Mouse (Mus musculus): ENCODE results near the gene Ptprj. TPM values are rescaled to one million over a fixed set of nuclear protein-coding genes. Genes with fewer than 3 reads are reported as not detected.

Gene Ptprj
- polyA plus RNA-seq, 1 experiment = 9.1 TPM

GRCm38 (mm10) chr2:90496012-90496679 lies 84.3 kb downstream of the Ptprj start:
- Histone ChIP-seq H3K36me3 (ENCODE audit: control insufficient read depth, insufficient read depth, low read length) (no peaks in the 10 kb centered on the region), H3K4me3 (ENCODE audit: control insufficient read depth, low read depth, low read length) (no peak overlapping the region), H3K4me1 (ENCODE audit: control insufficient read depth, insufficient read depth, low read length) (no peaks in the 10 kb centered on the region), H3K27me3 (ENCODE audit: control insufficient read depth, insufficient read depth, low read length) (no peaks in the 10 kb centered on the region), H3K27ac (ENCODE audit: control insufficient read depth, insufficient read depth, low read depth, low read length) (no peak overlapping the region)
- TF ChIP-seq CTCF (IDR thresholded peaks at IDR 0.05; ENCODE audit: control insufficient read depth, insufficient read depth, insufficient replicate concordance, low read depth, low read length) (no peak), POLR2A (IDR thresholded peaks at IDR 0.05; ENCODE audit: control insufficient read depth, low read depth, low read length) (no peak)

GRCm38 (mm10) chr2:90490279-90491046 lies 90.0 kb downstream of the Ptprj start:
- H3K36me3 ChIP-seq (ENCODE audit: control insufficient read depth, insufficient read depth, low read length) = no peaks in the 10 kb centered on the region
- H3K27me3 ChIP-seq (ENCODE audit: control insufficient read depth, insufficient read depth, low read length) = no peaks in the 10 kb centered on the region
- no peak for TF ChIP-seq POLR2A (IDR thresholded peaks at IDR 0.05; ENCODE audit: control insufficient read depth, low read depth, low read length)
- TF ChIP-seq CTCF (IDR thresholded peaks at IDR 0.05; ENCODE audit: control insufficient read depth, insufficient read depth, insufficient replicate concordance, low read depth, low read length) = no peak
- H3K4me1 ChIP-seq (ENCODE audit: control insufficient read depth, insufficient read depth, low read length) = no peaks in the 10 kb centered on the region
- no peak overlapping the region for H3K27ac ChIP-seq (ENCODE audit: control insufficient read depth, insufficient read depth, low read depth, low read length)
- H3K4me3 ChIP-seq (ENCODE audit: control insufficient read depth, low read depth, low read length) = no peak overlapping the region

- no peak overlapping the region for H3K27ac ChIP-seq (ENCODE audit: control insufficient read depth, insufficient read depth, low read depth, low read length)
- TF ChIP-seq POLR2A (IDR thresholded peaks at IDR 0.05; ENCODE audit: control insufficient read depth, low read depth, low read length) = no peak
- no peak for TF ChIP-seq CTCF (IDR thresholded peaks at IDR 0.05; ENCODE audit: control insufficient read depth, insufficient read depth, insufficient replicate concordance, low read depth, low read length)
- no peaks in the 10 kb centered on the region for H3K4me1 ChIP-seq (ENCODE audit: control insufficient read depth, insufficient read depth, low read length)
- H3K4me3 ChIP-seq (ENCODE audit: control insufficient read depth, low read depth, low read length) = no peak overlapping the region
- no peaks in the 10 kb centered on the region for H3K36me3 ChIP-seq (ENCODE audit: control insufficient read depth, insufficient read depth, low read length)
- H3K27me3 ChIP-seq (ENCODE audit: control insufficient read depth, insufficient read depth, low read length) = no peaks in the 10 kb centered on the region
Observed at GRCm38 (mm10) chr2:90489839-90490238, 90.6 kb downstream of the Ptprj start.

- H3K4me3 ChIP-seq (ENCODE audit: control insufficient read depth, low read depth, low read length) = no peak overlapping the region
- H3K36me3 ChIP-seq (ENCODE audit: control insufficient read depth, insufficient read depth, low read length) = no peaks in the 10 kb centered on the region
- TF ChIP-seq POLR2A (IDR thresholded peaks at IDR 0.05; ENCODE audit: control insufficient read depth, low read depth, low read length) (no peak), CTCF (IDR thresholded peaks at IDR 0.05; ENCODE audit: control insufficient read depth, insufficient read depth, insufficient replicate concordance, low read depth, low read length) (no peak)
- H3K27ac ChIP-seq (ENCODE audit: control insufficient read depth, insufficient read depth, low read depth, low read length) = no peak overlapping the region
- H3K4me1 ChIP-seq (ENCODE audit: control insufficient read depth, insufficient read depth, low read length) = no peaks in the 10 kb centered on the region
- no peaks in the 10 kb centered on the region for H3K27me3 ChIP-seq (ENCODE audit: control insufficient read depth, insufficient read depth, low read length)
Observed at GRCm38 (mm10) chr2:90488690-90489590, 91.5 kb downstream of the Ptprj start.

GRCm38 (mm10) chr2:90487471-90488238 lies 92.8 kb downstream of the Ptprj start:
- no peak overlapping the region for H3K27ac ChIP-seq (ENCODE audit: control insufficient read depth, insufficient read depth, low read depth, low read length)
- no peaks in the 10 kb centered on the region for H3K27me3 ChIP-seq (ENCODE audit: control insufficient read depth, insufficient read depth, low read length)
- no peak overlapping the region for H3K4me3 ChIP-seq (ENCODE audit: control insufficient read depth, low read depth, low read length)
- H3K4me1 ChIP-seq (ENCODE audit: control insufficient read depth, insufficient read depth, low read length) = no peaks in the 10 kb centered on the region
- TF ChIP-seq POLR2A (IDR thresholded peaks at IDR 0.05; ENCODE audit: control insufficient read depth, low read depth, low read length) = no peak
- TF ChIP-seq CTCF (IDR thresholded peaks at IDR 0.05; ENCODE audit: control insufficient read depth, insufficient read depth, insufficient replicate concordance, low read depth, low read length) = no peak
- no peaks in the 10 kb centered on the region for H3K36me3 ChIP-seq (ENCODE audit: control insufficient read depth, insufficient read depth, low read length)

GRCm38 (mm10) chr2:90486226-90486755 lies 94.2 kb downstream of the Ptprj start:
- Histone ChIP-seq H3K27ac (ENCODE audit: control insufficient read depth, insufficient read depth, low read depth, low read length) (no peak overlapping the region), H3K4me1 (ENCODE audit: control insufficient read depth, insufficient read depth, low read length) (no peaks in the 10 kb centered on the region)
- TF ChIP-seq CTCF (IDR thresholded peaks at IDR 0.05; ENCODE audit: control insufficient read depth, insufficient read depth, insufficient replicate concordance, low read depth, low read length) (no peak), POLR2A (IDR thresholded peaks at IDR 0.05; ENCODE audit: control insufficient read depth, low read depth, low read length) (no peak)

More at GRCm38 (mm10) chr2:90486226-90486755, 94.2 kb downstream of the Ptprj start:
- Histone ChIP-seq H3K36me3 (ENCODE audit: control insufficient read depth, insufficient read depth, low read length) (no peaks in the 10 kb centered on the region), H3K27me3 (ENCODE audit: control insufficient read depth, insufficient read depth, low read length) (no peaks in the 10 kb centered on the region), H3K4me3 (ENCODE audit: control insufficient read depth, low read depth, low read length) (no peak overlapping the region)
